Mouse (Mus musculus) small intestine, adult 2 months (tissue): Measurements from ENCODE around the gene Dusp5. TPM values are rescaled to one million over a fixed set of nuclear protein-coding genes. Genes with fewer than 3 reads are reported as not detected.
A peak's percentile ranks its signal among the peaks of the same experiment; 100 is the strongest.

Source experiments
- H3K27ac ChIP-seq: fragments of 200-500 bp; 2 replicates; pipeline ENCODE4 v1.5.1; 2012; ENCODE audit warnings: low read depth, low read length, control low read depth, inconsistent platforms; ENCODE audit not compliant: insufficient read depth
- H3K27me3 ChIP-seq: fragments of 200-500 bp; 2 replicates; pipeline ENCODE4 v1.6.1; 2012; ENCODE audit warnings: mild to moderate bottlenecking, moderate library complexity, low read length, inconsistent platforms; ENCODE audit not compliant: control insufficient read depth, insufficient read depth
- H3K36me3 ChIP-seq: fragments of 200-500 bp; 2 replicates; pipeline ENCODE4 v1.6.1; 2012; ENCODE audit warnings: mild to moderate bottlenecking, low read length, control low read depth, inconsistent platforms; ENCODE audit not compliant: control insufficient read depth, insufficient read depth
- H3K4me1 ChIP-seq: fragments of 200-500 bp; 2 replicates; pipeline ENCODE4 v1.6.1; 2012; ENCODE audit warnings: low read length, inconsistent platforms, mixed read lengths; ENCODE audit not compliant: control insufficient read depth, insufficient read depth, insufficient read length
- H3K4me3 ChIP-seq: fragments of 200-500 bp; 2 replicates; pipeline ENCODE4 v1.5.1; 2012; ENCODE audit warnings: low read depth, mild to moderate bottlenecking, control low read depth, inconsistent platforms, low read length, moderate library complexity
- CTCF ChIP-seq: fragments of 200-500 bp; IDR thresholded peaks from 2 replicates; pipeline ENCODE4 v1.5.1; 2012; ENCODE audit warnings: low read depth, mild to moderate bottlenecking, control low read depth, inconsistent platforms, low read length, moderate library complexity, mixed read lengths; ENCODE audit not compliant: insufficient replicate concordance, insufficient read length; ENCODE audit errors: extremely low read depth
- POLR2A ChIP-seq: fragments of 200-500 bp; IDR thresholded peaks from 2 replicates; pipeline ENCODE4 v1.6.1; 2012; ENCODE audit warnings: low read depth, mild to moderate bottlenecking, control low read depth, inconsistent platforms, low read length, moderate library complexity
- WGBS: fragments of 180-500 bp; shearing (Covaris S2); methylation state at CpG from one replicate; pipeline ENCODE4 v1.1.7; 2018; 5-methylcytosine and 5-hydroxymethylcytosine counted together
- polyA plus RNA-seq: library from polyadenylated mRNA; depleted of rRNA; stranded (reverse); fragments of >200 nt; gene quantifications from 2 replicates; pipeline ENCODE4 v1.2.3, GENCODE M21; 2012; rRNA removed

Gene Dusp5
- polyA plus RNA-seq = 18.0 and 28.5 TPM in 2 replicates

GRCm38 (mm10) chr19:53528752-53529454, at the start of gene Dusp5:
Dusp5 (plus strand) TSS chr19:53529109.
- H3K27me3 ChIP-seq = no peaks in the 10 kb centered on the region
- TF ChIP-seq POLR2A (0 out of 2 replicates have a peak, but pooled peaks have one; percentile 92), CTCF (no peak)
- under 1% methylated on average over 83 of the region's 84 CpGs for WGBS
- peak within 1 kb of the TSS; percentile 58 for H3K27ac ChIP-seq
- peak within 1 kb of the TSS; percentile 81 for H3K4me3 ChIP-seq
- H3K36me3 ChIP-seq = peaks cover 3% of the 10 kb centered on the region
- peaks cover 8% of the 10 kb centered on the region for H3K4me1 ChIP-seq

GRCm38 (mm10) chr19:53479590-53479989, 49.3 kb upstream of the Dusp5 start:
- Histone ChIP-seq H3K36me3 (no peaks in the 10 kb centered on the region), H3K27me3 (no peaks in the 10 kb centered on the region), H3K27ac (no peak overlapping the region), H3K4me3 (no peak overlapping the region), H3K4me1 (no peaks in the 10 kb centered on the region)
- no peak for TF ChIP-seq POLR2A
- no peak for TF ChIP-seq CTCF
- WGBS = 74% methylated on average over 8 of the region's 8 CpGs

GRCm38 (mm10) chr19:53482093-53482492, 46.8 kb upstream of the Dusp5 start:
- Histone ChIP-seq H3K36me3 (no peaks in the 10 kb centered on the region), H3K27ac (no peak overlapping the region), H3K4me3 (no peak overlapping the region), H3K27me3 (no peaks in the 10 kb centered on the region), H3K4me1 (no peaks in the 10 kb centered on the region)
- WGBS = 87% methylated on average over 6 of the region's 6 CpGs
- TF ChIP-seq POLR2A (no peak), CTCF (no peak)

GRCm38 (mm10) chr19:53482527-53482926, 46.4 kb upstream of the Dusp5 start:
- Histone ChIP-seq H3K4me3 (no peak overlapping the region), H3K27ac (no peak overlapping the region), H3K4me1 (no peaks in the 10 kb centered on the region), H3K27me3 (no peaks in the 10 kb centered on the region), H3K36me3 (no peaks in the 10 kb centered on the region)
- WGBS = 85% methylated on average over 5 of the region's 5 CpGs
- TF ChIP-seq CTCF (no peak), POLR2A (no peak)

GRCm38 (mm10) chr19:53483984-53484383, 44.9 kb upstream of the Dusp5 start:
- Histone ChIP-seq H3K27me3 (no peaks in the 10 kb centered on the region), H3K27ac (no peak overlapping the region), H3K4me3 (no peak overlapping the region), H3K4me1 (no peaks in the 10 kb centered on the region), H3K36me3 (no peaks in the 10 kb centered on the region)
- 81% methylated on average over 8 of the region's 8 CpGs for WGBS
- TF ChIP-seq CTCF = no peak
- TF ChIP-seq POLR2A = no peak

GRCm38 (mm10) chr19:53484918-53485317, 44.0 kb upstream of the Dusp5 start:
- Histone ChIP-seq H3K4me3 (no peak overlapping the region), H3K27me3 (no peaks in the 10 kb centered on the region), H3K36me3 (no peaks in the 10 kb centered on the region), H3K27ac (no peak overlapping the region), H3K4me1 (no peaks in the 10 kb centered on the region)
- TF ChIP-seq CTCF = no peak
- no peak for TF ChIP-seq POLR2A
- WGBS = 28% methylated on average over 3 of the region's 3 CpGs

GRCm38 (mm10) chr19:53489187-53489586, 39.7 kb upstream of the Dusp5 start:
- WGBS = 82% methylated on average over 12 of the region's 12 CpGs
- no peak overlapping the region for H3K4me3 ChIP-seq
- H3K27me3 ChIP-seq = no peaks in the 10 kb centered on the region
- no peaks in the 10 kb centered on the region for H3K36me3 ChIP-seq
- no peaks in the 10 kb centered on the region for H3K4me1 ChIP-seq
- TF ChIP-seq POLR2A (no peak), CTCF (no peak)
- H3K27ac ChIP-seq = no peak overlapping the region

GRCm38 (mm10) chr19:53489910-53490309, 39.0 kb upstream of the Dusp5 start:
- no peaks in the 10 kb centered on the region for H3K27me3 ChIP-seq
- H3K36me3 ChIP-seq = no peaks in the 10 kb centered on the region
- no peak overlapping the region for H3K4me3 ChIP-seq
- H3K27ac ChIP-seq = no peak overlapping the region
- 64% methylated on average over 1 of the region's 1 CpGs for WGBS
- H3K4me1 ChIP-seq = no peaks in the 10 kb centered on the region
- TF ChIP-seq CTCF (no peak), POLR2A (no peak)
